Mouse (Mus musculus) midbrain, embryonic 10.5 days (tissue): ENCODE measurements around the gene Fam187a. TPM values are rescaled to one million over a fixed set of nuclear protein-coding genes. Genes with fewer than 3 reads are reported as not detected.

Experiments
- DNase-seq: peaks from one replicate; pipeline ENCODE4 v3.0.0-alpha.2; 2017; ENCODE audit warnings: low spot score
- H3K27ac ChIP-seq: fragments of 300-500 bp; sonication (generic); replicated peaks from 2 replicates; pipeline ENCODE4 v1.5.1; 2016; ENCODE audit warnings: mild to moderate bottlenecking
- H3K27me3 ChIP-seq: fragments of 300-500 bp; sonication (generic); 2 replicates; pipeline ENCODE4 v1.6.1; 2016; ENCODE audit warnings: low read depth, mild to moderate bottlenecking; ENCODE audit not compliant: poor library complexity, severe bottlenecking
- H3K36me3 ChIP-seq: fragments of 300-500 bp; sonication (generic); 2 replicates; pipeline ENCODE4 v1.6.1; 2016; ENCODE audit warnings: mild to moderate bottlenecking, moderate library complexity
- H3K4me1 ChIP-seq: fragments of 300-500 bp; sonication (generic); 2 replicates; pipeline ENCODE4 v1.6.1; 2016
- H3K4me3 ChIP-seq: fragments of 300-500 bp; sonication (generic); 2 replicates; pipeline ENCODE4 v1.5.1; 2016; ENCODE audit warnings: mild to moderate bottlenecking, moderate library complexity
- H3K9me3 ChIP-seq: fragments of 300-500 bp; sonication (generic); replicated peaks from 2 replicates; pipeline ENCODE4 v1.6.1; 2016; ENCODE audit warnings: mild to moderate bottlenecking
- WGBS: fragments of 180-500 bp; shearing (Covaris S2); methylation state at CpG from one replicate; pipeline ENCODE4 v1.1.7; 2016; 5-methylcytosine and 5-hydroxymethylcytosine counted together
- polyA plus RNA-seq: library from polyadenylated mRNA; unstranded; fragments of >200 nt; fragmentation: Nextera tagmentation; extraction: Ambion mirVana; gene quantifications from 2 replicates; pipeline ENCODE4 v1.2.1, GENCODE M21; 2016

Fam187a gene
- polyA plus RNA-seq, 1 experiment from 2014 or later = not detected

DNA sequence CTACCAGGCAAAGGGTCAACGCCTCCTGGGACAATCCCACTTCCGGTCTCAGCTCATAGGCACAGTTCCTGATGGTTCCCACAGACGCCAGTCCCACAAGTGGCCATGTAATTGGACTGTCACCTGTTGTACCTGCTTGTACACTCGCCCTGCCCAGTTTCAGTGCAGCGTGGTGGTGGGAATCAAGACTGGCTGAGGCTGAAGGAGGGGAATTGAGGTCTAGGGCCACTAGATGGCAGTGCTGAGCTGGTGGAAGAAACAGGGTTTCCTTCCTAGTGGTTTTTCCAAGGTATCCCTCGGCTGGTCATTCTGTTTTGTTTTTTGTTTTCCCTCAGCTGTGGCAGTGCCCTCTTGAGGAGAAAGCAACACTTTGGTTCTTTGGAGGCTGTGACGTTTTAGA, 15.8 kb downstream of the Fam187a start, which contains the start of gene Gfap:
Gene Gfap, minus strand, starts transcription at position 150 of the 400 bp plus-strand sequence.
- DNase-seq = peak; percentile 82
- WGBS = 12% methylated on average over 7 of the region's 7 CpGs
- Histone ChIP-seq H3K9me3 (no peaks in the 10 kb centered on the region), H3K4me3 (no peak within 1 kb of the TSS), H3K4me1 (peaks cover 12% of the 10 kb centered on the region), H3K27me3 (peaks cover 32% of the 10 kb centered on the region), H3K36me3 (peaks cover 16% of the 10 kb centered on the region), H3K27ac (no peak within 1 kb of the TSS)

GRCm38 (mm10) chr11:102901199-102901598, 16.2 kb downstream of the Fam187a start:
- 75% methylated on average over 4 of the region's 4 CpGs for WGBS
- H3K4me3 ChIP-seq = no peak overlapping the region
- no peak overlapping the region for H3K27ac ChIP-seq
- H3K4me1 ChIP-seq = peaks cover 12% of the 10 kb centered on the region
- peaks cover 20% of the 10 kb centered on the region for H3K36me3 ChIP-seq
- no peaks in the 10 kb centered on the region for H3K9me3 ChIP-seq
- DNase-seq = no peak
- H3K27me3 ChIP-seq = peaks cover 27% of the 10 kb centered on the region

DNA sequence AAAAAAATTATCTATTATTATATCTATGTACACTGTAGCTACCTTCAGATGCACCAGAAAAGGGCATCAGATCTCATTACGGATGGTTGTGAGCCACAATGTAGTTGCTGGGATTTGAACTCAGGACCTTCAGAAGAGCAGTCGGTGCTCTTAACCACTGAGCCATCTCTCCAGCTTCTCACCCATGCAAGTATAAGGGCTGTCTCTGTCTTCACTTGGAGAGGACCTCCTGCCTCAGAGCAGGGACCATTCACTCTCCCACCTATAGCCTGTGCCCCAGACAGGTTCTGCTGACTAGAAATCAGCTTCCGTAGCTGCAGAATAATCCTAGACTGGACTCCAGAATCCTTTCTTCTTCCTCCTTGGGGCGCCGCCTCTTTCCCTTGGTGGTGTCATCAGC, 17.1 kb downstream of the Fam187a start:
- peaks cover 29% of the 10 kb centered on the region for H3K36me3 ChIP-seq
- WGBS = 89% methylated on average over 5 of the region's 5 CpGs
- no peak overlapping the region for H3K4me3 ChIP-seq
- H3K27me3 ChIP-seq = peaks cover 18% of the 10 kb centered on the region
- peaks cover 12% of the 10 kb centered on the region for H3K4me1 ChIP-seq
- no peaks in the 10 kb centered on the region for H3K9me3 ChIP-seq
- no peak overlapping the region for H3K27ac ChIP-seq
- no peak for DNase-seq

DNA sequence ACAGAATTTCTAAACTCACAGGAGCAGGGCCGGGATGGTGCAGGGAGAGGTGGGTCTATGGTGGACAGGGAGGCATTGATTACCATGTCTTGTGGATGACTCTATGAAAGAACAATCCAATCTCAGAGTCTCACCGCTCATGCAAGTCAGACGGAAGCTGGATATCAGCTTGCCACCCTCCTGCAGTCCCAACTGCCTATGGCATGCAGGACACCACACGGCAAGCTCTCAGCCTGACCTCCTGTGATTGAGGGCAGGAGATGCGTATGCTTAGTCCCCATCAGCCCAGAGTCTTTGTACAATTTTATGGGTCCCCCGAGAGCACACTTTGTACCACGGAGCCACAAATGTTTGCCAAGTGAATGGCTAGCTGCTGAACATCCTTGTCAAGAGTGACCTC, 18.7 kb downstream of the Fam187a start:
- H3K36me3 ChIP-seq = peaks cover 45% of the 10 kb centered on the region
- H3K4me3 ChIP-seq = no peak overlapping the region
- 84% methylated on average over 7 of the region's 7 CpGs for WGBS
- H3K4me1 ChIP-seq = peaks cover 9% of the 10 kb centered on the region; the same call in 1 of the 2 replicates
- no peak overlapping the region for H3K27ac ChIP-seq
- H3K27me3 ChIP-seq = peaks cover 4% of the 10 kb centered on the region; the same call in 1 of the 2 replicates
- no peak for DNase-seq
- no peaks in the 10 kb centered on the region for H3K9me3 ChIP-seq

DNA sequence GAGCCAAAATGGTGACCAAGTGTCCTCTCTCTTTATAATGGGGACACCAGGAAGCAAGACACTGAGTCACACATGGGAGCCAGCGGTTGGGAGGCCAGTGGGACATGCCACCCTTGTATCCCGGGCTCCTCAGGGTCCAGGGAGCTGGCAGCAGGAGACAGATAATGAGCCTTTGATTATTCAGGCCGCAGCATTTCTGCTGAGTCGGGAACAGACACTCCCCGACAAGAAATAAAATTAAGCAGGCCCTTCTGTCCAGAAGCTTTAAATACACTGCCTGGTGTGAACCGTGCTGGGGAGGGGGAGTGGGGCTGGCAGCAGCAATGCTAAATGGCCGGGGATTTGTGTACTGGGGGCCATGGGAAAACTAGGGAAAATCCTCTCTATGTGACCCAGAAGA, 26.4 kb downstream of the Fam187a start:
- H3K36me3 ChIP-seq = peaks cover 100% of the 10 kb centered on the region
- H3K9me3 ChIP-seq = no peaks in the 10 kb centered on the region
- H3K27ac ChIP-seq = no peak overlapping the region
- WGBS = 89% methylated on average over 7 of the region's 7 CpGs
- H3K27me3 ChIP-seq = no peaks in the 10 kb centered on the region
- no peak overlapping the region for H3K4me3 ChIP-seq
- no peak for DNase-seq
- no peaks in the 10 kb centered on the region for H3K4me1 ChIP-seq

- Histone ChIP-seq H3K36me3 (peaks cover 83% of the 10 kb centered on the region), H3K9me3 (no peaks in the 10 kb centered on the region), H3K4me1 (no peaks in the 10 kb centered on the region), H3K27me3 (no peaks in the 10 kb centered on the region), H3K27ac (no peak overlapping the region), H3K4me3 (no peak overlapping the region)
- WGBS = 88% methylated on average over 9 of the region's 9 CpGs
- DNase-seq = no peak
Measured at GRCm38 (mm10) chr11:102915380-102915779, 30.4 kb downstream of the Fam187a start.

GRCm38 (mm10) chr11:102918077-102918476, 33.1 kb downstream of the Fam187a start:
- WGBS = 96% methylated on average over 4 of the region's 4 CpGs
- H3K36me3 ChIP-seq = peaks cover 83% of the 10 kb centered on the region
- no peak overlapping the region for H3K27ac ChIP-seq
- no peaks in the 10 kb centered on the region for H3K9me3 ChIP-seq
- H3K27me3 ChIP-seq = no peaks in the 10 kb centered on the region
- peaks cover 19% of the 10 kb centered on the region for H3K4me1 ChIP-seq
- no peak for DNase-seq
- no peak overlapping the region for H3K4me3 ChIP-seq

DNA sequence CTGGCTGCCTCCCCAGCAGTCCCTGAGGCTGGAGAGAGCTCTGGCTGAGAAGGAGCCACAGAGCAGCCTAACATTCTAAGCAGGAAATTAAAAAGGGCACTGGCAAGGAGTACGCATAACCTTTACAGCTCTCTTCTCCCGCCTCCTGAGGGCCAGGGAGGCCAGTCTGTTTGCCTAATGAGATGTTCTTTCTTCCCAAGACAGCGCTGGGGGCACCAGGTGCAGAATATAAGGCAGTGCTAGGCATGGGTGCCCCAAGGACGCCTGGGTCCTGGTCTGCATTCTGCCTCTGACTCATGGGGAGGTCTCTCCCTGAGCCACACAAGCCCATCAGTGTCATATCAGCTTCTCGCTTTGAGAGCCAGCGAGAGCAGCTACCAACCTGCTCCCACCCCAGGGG, 36.5 kb downstream of the Fam187a start:
- Histone ChIP-seq H3K9me3 (no peaks in the 10 kb centered on the region), H3K4me3 (no peak overlapping the region; the same call in 1 of the 2 replicates), H3K36me3 (peaks cover 49% of the 10 kb centered on the region), H3K27me3 (no peaks in the 10 kb centered on the region), H3K27ac (peak overlapping the region; percentile 18; the same call in 1 of the 2 replicates), H3K4me1 (peaks cover 42% of the 10 kb centered on the region)
- DNase-seq = no peak
- 91% methylated on average over 6 of the region's 6 CpGs for WGBS

DNA sequence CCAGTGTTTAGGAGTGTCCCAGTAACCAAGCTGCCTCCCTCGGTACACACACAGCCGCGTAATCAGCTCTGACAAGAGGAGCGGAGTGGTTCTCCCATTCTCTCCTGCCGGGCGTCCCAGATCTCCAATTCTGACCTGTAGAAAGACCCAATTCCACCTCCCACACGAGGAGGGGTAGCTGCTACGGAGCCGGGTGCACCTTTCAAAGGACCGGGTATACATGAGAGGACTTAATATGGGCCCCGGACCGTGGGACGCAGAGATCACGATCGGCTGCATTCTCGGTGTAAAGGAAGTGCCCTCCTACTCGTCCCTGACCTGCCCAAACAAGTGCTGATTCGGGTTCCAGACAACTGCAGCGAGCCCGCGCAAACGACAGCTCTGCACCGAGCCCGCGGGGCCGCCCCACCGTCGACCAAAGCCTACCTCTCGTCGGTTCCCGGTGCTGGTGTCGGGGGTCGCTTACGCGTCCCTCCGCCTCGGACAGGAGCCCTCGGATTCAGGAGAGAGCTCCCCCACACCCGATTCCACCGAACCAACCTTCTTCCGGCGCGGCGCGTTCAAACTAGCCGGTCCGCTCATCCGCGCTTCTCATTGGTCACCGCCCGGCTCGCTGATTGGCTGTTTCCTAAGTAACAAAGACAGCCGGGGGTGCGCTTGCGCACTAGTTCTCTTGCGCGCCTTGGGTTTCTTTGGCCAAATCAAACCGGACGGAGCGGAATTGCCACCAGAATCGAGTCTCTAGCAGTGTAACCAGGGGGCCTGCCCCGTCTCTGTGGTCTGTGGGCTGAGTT, 39.8 kb downstream of the Fam187a start, which contains the start of gene Kif18b:
Gene Kif18b, minus strand, starts transcription at position 568 of the 794 bp plus-strand sequence.
- under 1% methylated on average over 62 of the region's 62 CpGs for WGBS
- Histone ChIP-seq H3K27me3 (peaks cover 3% of the 10 kb centered on the region; the same call in 1 of the 2 replicates), H3K4me1 (peaks cover 42% of the 10 kb centered on the region), H3K36me3 (peaks cover 34% of the 10 kb centered on the region), H3K4me3 (peak within 1 kb of the TSS; percentile 93), H3K27ac (peak within 1 kb of the TSS; percentile 96), H3K9me3 (no peaks in the 10 kb centered on the region)
- peak; percentile 99 for DNase-seq

DNA sequence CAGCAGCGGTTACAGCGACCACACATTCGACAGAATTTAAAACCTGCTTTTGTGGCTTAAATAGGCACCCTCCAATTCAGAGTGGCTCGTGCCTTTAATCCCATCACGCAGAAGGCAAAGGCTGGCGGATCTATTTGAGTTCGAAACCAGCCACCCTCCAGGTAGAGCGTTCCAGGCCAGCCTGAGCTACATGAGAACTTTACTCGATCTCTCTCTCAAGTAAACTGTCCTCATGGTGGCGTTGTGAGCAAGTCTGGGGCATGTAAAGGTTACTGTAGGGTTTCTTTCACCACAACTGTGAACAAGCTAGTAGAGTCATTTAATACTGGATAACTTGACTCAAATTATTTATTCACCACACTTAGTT, 40.4 kb downstream of the Fam187a start:
- no peak for DNase-seq
- peaks cover 42% of the 10 kb centered on the region for H3K4me1 ChIP-seq
- H3K27ac ChIP-seq = peak overlapping the region; percentile 96
- WGBS = 2% methylated on average over 10 of the region's 10 CpGs
- peak overlapping the region; percentile 93 for H3K4me3 ChIP-seq
- H3K36me3 ChIP-seq = peaks cover 28% of the 10 kb centered on the region
- H3K27me3 ChIP-seq = peaks cover 3% of the 10 kb centered on the region; the same call in 1 of the 2 replicates
- no peaks in the 10 kb centered on the region for H3K9me3 ChIP-seq

GRCm38 (mm10) chr11:102930672-102931071, 45.7 kb downstream of the Fam187a start:
- no peak for DNase-seq
- Histone ChIP-seq H3K27ac (no peak overlapping the region), H3K36me3 (no peaks in the 10 kb centered on the region), H3K4me1 (peaks cover 2% of the 10 kb centered on the region), H3K27me3 (peaks cover 13% of the 10 kb centered on the region; the same call in 1 of the 2 replicates), H3K4me3 (no peak overlapping the region), H3K9me3 (no peaks in the 10 kb centered on the region)
- WGBS = 94% methylated on average over 10 of the region's 10 CpGs

- H3K4me1 ChIP-seq = peaks cover 30% of the 10 kb centered on the region
- no peak for DNase-seq
- no peak overlapping the region for H3K4me3 ChIP-seq
- no peaks in the 10 kb centered on the region for H3K9me3 ChIP-seq
- H3K36me3 ChIP-seq = no peaks in the 10 kb centered on the region
- H3K27ac ChIP-seq = no peak overlapping the region
- 60% methylated on average over 4 of the region's 4 CpGs for WGBS
- peaks cover 52% of the 10 kb centered on the region for H3K27me3 ChIP-seq
Measured at GRCm38 (mm10) chr11:102936272-102936671, 51.3 kb downstream of the Fam187a start.
